Mouse (Mus musculus): ENCODE data around the gene Dcaf11.

Gene Dcaf11

DNA sequence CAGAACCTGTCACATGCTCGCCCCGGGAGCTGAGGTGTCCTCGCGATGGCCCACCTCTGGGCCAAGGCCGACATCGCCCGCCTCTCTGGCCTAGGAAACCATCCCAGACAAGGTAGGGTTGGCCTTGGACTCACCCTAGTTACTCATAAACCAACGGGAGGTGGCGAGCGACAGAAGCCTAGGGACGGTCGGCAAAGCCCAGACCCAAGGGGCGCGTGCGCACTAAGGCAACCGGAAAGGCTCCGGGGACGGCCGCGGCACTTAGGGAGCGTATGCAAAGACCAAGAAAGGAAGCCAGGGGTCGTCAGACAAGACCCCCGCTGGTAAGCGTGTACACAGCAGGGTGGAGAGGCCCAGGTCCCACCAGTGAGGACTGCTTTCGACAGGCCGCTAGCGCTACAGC, at the start of gene Dcaf11:
Gene Dcaf11 (plus strand): TSS at position 208 of the 403 bp plus-strand sequence.
- DNase-seq (ENCODE audit: low read depth) = peak; percentile 98

DNA sequence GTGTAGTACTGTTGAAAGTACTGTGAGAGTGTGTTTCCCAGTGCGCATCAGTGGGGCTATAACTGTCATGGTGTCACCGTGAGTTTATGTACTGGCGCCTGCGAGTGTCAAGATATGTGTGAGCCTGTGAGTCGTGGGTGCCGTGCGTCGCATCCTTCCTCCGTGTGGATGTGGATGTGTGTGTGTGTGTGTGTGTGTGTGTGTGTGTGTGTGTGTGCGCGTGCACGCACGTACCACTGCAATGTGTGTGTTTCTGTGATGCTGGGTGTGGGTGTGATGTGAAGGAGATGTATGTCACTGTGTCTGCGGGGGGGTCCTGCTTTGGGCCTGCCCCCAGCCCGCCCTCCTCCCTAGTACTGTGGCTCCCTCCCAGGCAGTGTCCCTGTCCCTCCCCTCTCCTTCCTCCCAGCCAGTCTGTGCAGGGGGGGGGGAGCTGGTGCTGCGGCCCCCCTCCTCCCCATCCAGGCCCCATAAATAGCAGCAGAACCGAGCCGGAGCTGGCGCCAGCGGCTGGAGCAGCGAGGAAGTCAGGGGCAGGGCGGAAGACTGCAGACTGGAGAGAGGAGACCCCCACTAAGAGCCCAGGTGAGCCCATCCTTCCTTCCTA, 49.6 kb upstream of the Dcaf11 start, which contains the start of gene Cpne6:
Gene Cpne6 (plus strand): TSS at position 321 of the 607 bp plus-strand sequence.
- DNase-seq (ENCODE audit: low read depth) = no peak

DNA sequence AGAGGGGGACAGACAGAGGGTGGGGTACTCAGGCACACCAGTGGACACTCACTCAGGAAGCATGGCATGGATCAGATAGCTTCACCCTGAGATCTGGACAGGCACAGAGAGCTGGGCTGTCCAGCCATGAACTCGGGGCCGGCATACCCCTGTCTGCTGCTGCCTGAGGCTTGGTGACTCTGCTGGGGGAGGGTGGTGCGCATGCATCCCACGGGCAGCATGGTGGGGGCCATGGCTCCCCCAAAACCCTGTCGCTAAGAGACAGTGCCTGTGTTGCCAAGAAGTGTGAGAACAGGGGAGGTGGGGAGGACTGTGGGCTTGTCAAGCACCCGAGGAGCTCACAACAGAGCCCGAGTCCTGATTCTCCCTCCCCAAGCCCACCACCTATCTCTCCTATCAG, 48.8 kb upstream of the Dcaf11 start:
- DNase-seq (ENCODE audit: low read depth) = no peak

DNA sequence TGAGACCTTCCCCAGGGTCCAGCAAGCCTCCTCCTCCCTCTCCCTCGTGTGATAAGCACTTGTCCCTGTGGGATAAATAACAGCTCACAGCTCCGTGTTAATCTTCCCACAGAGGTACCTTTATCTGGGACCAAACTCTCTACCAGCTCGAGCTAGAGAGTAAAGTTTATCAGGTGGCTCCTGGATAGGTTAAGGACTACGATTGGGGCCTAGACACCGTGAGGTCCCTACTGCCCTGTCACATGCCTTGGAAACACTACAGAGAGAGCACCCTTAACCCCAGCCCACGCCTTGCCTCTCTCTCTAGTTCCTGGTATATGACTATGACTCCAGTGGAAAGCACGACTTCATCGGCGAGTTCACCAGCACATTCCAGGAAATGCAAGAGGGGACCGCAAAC, 45.9 kb upstream of the Dcaf11 start:
- DNase-seq (ENCODE audit: low read depth) = no peak

DNA sequence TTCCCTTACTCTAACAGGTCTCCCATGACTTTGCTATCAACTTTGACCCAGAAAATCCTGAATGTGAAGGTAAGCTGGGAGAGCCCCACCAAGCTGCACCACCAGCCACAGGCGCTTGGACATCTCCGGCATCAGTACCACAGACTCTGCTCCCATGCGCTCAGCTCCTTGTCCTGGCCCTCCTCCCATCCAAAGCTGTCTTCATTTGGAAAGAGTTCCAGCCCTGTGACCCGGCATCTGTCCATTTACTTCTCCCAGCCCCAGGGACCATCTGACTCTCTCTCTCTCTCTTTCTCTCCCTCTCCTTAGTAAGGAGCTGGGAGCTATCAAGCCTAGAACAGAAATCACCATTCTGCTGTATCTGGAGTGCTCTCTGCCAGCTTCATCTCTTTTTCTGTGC, 44.0 kb upstream of the Dcaf11 start:
- DNase-seq (ENCODE audit: low read depth) = no peak

DNA sequence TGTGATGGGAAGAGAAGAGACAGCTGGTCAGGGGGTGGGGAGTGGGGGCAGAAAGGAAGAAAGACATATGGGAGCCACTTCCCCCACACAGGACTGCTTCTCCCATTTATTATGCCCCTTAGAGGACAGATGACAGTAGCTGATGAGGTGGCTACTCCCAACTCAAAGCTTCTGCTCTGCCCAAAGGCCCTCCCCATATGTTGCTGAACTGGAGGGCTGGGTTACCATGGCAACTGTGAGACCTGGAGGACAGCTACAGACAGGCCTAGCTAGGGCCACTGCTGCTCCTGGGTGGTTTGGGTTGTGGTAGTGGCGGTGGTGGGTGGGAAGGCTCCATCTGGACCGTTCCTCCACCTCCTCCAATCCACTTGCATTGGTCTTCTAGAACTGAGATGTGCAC, 40.9 kb upstream of the Dcaf11 start:
- no peak for DNase-seq (ENCODE audit: low read depth)

DNA sequence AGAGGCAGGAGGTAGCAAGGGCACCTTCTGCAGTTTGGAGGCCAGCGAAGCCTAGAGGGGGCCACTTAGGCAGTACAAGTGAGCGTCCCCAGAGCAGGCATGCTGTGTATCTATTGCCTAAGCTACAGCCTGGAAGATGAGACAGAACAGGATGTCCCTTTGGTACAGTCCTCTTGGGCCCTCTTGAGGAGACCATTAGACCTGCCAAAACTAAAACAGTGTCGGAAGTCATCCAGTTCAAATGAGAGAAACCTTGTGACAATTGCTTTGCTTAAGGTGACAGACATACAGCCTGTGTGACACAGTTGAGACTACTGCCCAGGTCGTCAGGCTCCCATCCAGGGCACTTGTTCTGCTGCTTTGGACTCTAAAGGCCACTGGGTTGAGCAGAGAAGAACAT, 40.2 kb upstream of the Dcaf11 start:
- no peak for DNase-seq (ENCODE audit: low read depth)

DNA sequence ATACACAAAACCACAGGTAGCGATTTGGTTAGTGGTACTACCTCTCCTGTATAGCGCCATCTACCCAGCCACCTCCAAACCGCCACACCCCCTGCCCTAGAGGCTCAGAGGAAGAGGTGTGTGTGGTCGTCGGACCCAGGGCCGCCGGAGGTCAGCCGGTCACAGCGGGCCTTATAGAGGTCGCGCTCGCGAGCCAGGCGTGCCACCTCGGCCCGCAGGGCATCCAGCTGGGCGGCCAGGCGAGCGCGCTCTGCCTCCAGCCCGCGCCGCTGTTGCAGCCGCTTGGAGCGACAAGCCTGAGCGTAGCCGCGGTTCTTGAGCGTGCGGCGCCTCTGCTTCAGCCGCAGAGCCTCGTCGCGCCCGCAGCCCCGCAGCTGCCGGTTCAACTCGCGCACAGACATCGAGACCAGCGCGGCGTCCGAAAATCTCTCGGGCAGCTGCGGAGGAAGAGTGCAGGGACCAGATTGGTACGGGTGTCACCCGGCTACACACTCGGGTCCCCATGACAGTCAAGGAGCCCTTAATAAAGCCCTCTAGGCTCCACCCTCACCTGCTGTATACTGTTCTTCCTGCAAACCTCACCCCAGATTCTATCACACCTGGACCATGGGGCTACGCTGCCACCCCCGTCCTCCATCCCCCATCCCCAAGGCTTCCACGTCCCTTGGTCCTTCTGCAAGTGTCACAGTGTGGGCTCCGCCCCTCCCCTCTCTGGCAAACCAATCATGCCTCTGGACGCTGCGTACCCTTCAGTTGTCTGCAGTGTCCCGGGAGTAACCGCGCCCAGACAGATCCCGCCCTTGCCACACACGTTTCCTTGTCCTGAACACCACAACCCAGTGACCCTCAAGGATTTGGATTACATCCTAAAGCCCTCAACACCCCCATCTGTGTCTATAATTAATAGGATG, 39.1 kb upstream of the Dcaf11 start:
- no peak for DNase-seq (ENCODE audit: low read depth)

DNA sequence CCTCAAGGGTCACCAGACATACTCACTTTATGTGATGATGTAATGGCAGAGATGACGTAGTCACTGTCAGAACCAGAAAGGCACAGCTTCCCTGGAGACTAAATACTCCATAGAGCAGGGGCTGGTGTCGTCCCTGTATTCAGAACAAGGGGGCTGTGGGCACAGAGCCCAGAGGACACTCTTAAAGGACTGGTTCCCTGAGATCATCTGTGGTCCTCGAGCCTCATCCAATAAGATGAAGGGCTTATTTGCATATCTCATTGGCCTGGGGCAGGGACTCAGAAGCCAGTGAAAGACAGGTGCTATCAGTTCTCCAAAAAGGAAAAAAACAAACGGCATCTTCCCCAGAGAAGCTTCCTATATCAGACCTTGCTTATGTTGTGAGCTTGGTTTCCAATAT, 35.7 kb upstream of the Dcaf11 start:
- DNase-seq (ENCODE audit: low read depth) = no peak

DNA sequence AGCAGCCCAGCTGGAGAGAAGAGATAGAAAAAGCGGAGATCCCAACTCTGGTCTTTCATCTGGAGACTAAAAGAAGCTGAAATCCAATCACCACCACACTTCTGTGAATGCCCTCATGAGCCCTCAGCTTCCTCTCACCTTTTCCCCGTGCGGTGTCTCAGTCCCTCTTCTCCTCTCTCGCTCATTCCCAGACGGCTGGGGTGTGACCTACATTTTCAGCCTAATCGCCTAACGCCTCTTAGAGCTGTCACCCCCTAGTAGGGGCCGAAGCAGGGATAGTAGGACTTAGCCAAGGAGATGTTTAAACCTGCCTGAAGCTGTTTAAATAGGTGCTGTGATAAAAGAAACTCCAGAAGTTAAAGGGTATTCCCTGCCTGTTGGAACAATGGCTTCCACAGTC, 35.0 kb upstream of the Dcaf11 start, which contains the start of gene Nrl:
Gene Nrl (minus strand): TSS at position 197 of the 400 bp plus-strand sequence.
- no peak for DNase-seq (ENCODE audit: low read depth)

DNA sequence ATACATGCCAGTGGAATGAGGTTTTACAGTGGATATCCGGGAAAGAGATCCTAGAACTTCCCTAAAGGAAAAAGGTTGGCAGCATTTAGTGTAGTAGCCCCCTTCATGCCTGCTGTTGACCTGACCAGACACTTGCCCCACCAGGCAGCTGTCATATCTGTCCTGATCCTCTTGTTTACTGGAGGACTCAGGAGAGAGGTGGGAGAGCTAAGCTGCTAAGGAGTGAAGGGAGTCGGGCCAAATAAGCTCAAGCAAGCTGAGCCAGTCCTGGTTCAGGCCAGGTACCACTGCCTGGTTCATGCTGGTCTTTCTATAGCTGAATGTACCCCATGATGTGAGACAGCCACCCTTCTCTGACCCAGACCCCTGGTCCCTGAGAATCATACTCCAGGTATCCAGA, 33.1 kb upstream of the Dcaf11 start:
- DNase-seq (ENCODE audit: low read depth) = no peak

DNA sequence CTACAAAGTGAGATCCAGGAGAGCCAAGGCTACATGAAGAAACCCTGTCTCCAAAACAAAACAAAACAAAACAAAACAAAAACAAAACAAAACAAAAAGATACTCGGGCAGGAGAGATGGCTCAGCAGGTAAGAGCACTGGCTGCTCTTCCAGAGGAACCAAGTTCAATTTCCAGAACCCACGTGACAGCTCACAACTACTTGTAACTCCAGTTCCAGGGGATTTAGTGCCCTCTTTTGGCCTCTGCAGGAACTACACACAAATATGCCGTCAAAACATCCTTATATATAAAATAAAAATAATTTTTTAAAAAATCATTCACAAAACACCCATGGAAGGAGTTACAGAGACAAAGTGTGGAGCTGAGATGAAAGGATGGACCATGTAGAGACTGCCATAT, 31.9 kb upstream of the Dcaf11 start:
- DNase-seq (ENCODE audit: low read depth) = peak; percentile 87

DNA sequence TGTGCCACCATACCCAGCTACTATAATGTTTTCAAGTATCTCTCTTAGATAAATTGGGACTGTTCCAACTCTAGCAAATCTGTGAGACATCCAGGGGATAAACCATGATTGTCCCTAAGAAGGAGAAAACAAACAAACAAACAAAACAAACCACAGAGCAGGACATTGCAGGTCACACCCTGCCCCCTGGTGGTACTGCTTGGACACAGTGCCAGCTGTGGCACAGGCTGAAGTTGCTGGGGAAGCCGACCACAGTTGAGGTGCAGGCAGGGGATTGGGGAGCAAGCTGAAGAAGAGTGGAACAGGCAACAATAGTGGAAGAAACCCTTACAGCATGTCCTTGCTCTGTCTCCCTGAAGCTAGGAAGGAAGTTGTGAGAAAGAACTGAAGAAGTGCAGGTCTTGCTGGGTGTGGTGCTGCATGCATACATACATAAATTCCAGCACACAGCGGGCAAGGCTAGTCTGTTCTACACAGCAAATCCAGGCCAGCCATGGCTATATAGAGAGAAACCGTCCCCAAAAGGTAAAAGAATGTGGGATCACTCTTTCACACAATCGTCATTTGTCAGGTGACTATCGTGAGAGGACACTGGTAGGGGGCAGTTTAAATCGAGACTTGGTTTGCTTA, 23.6 kb upstream of the Dcaf11 start:
- peak; percentile 44 for DNase-seq (ENCODE audit: low read depth)

DNA sequence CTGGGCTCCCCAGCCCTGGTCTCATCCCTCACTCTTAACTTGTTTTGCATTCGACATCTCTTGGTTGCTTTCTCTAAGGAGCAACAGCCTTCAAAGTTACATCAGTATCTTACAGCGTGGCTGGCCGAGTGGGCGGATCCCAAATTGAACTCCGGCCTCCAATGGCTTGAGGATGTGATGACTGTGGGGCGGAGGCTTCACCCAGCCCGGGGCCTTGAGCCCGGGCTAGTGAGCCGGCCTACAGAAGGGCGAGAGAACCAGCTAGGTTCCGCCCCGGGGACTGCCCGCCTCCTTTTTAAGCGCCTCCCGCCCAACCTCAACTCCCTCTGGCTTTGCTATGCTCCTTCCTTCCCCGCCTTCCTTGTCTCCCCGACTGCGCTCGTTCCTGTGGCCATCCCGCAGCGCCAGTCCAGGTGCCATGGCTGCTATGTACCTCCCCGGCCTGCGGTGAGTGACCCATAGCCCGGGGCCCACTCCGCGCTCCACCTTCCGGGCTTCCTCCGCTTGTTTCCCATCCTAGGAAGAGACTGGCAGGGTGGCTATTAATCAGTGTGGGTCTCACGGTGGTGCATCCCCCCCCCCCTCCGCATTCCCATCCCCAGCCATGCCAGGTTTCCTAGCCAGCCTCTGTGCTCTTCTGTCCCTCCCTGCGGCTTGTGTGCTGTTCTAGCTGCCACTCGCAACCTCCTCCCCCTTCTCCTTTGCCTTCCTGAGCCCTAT, 19.6 kb upstream of the Dcaf11 start, which contains the start of gene Pck2:
Gene Pck2 (plus strand): TSS at position 200 of the 720 bp plus-strand sequence.
- DNase-seq (ENCODE audit: low read depth) = peak; percentile 97

DNA sequence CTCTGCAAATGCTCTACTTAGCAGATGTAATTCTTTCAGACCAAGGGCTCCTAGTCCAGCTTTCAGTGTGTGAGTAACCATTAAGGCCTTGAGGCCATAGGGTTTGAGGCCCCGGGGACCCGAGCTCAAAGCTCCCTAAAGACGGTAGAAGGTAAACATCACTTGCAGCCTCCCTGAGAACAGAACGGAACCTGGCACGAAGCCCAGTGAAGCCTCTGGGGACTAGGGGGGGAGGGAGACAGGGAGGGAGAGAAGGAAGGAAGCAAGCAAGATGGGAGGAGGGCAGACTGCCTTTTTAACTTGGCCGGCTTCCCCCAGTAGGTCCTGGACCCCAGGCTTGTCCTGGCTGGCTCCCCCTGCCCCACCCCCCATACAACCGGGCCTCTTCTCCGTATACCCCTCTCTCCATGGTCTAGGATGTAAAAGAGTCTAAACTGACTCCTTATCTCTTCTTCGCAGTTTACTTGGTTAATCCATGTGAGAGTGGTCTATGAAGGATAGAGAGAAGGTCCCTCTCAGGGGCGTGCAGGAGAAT, 19.0 kb upstream of the Dcaf11 start:
- DNase-seq (ENCODE audit: low read depth) = peak; percentile 91

DNA sequence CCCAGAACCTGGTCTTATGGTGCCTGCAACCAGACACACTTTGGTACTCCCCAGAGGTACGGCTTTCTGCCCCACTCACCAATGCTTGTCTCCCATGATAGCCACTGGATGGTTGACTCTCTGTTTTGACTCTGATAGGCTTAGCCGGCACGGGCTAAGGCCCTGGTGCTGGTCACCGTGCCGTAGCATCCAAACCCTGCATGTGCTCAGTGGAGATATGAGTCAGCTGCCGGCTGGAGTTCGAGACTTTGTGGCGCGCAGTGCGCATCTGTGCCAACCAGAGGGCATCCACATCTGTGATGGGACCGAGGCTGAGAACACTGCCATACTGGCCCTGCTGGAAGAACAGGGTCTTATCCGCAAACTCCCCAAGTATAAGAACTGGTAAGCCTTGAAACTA, 17.5 kb upstream of the Dcaf11 start:
- DNase-seq (ENCODE audit: low read depth) = no peak

DNA sequence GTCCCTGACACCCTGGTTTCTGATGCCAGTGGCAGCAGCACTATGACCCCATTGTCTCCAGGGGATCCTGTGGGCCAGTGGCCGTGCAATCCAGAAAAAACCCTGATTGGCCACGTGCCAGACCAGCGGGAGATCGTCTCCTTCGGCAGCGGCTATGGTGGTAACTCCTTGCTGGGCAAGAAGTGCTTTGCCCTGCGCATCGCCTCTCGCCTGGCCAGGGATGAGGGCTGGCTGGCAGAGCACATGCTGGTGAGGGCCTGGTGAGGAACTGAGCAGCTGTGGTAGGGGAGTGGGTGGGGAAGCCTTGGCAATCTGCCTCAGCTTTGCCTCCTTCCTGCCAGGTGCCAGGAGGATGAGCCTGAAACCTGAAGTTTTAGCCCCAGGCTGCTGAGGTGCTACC, 15.5 kb upstream of the Dcaf11 start:
- no peak for DNase-seq (ENCODE audit: low read depth)

DNA sequence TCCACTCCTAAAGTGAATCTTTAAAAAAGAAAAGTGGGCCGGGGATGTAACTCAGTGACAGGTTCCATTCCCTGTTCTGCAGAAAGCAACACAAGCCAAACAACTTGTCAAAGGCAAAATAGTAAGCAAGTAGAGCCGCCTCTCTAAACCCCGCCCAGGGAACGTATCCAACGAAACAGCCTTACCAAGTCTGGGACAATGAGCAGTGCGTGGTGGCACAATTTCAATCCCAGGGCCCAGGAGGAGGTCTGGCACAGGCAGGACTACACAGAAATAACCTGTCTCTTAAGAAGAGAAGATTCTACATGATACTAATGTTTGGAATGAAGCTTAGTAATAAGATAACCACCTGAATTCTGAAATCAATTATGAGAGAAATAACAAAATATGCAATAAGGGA, 9.6 kb upstream of the Dcaf11 start:
- no peak for DNase-seq (ENCODE audit: low read depth)

DNA sequence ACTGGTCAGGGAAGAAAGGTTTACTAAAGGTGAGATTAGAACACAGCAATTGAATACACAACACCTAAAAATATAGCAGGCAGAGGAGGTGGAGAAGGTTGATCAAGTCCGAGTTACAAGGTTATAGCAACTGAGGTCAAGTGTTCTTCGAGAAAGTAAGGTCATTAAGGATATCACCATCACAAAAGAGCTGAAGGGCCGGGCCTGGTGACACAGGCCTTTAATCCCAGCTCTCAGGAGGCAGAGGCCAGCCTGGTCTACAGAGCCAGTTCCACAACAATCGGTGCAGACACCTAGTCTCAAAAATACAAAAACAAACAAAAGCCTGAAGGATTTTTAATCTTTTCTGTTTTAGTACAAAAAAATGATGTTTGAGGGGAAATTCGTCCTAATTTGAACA, 8.5 kb upstream of the Dcaf11 start:
- no peak for DNase-seq (ENCODE audit: low read depth)

DNA sequence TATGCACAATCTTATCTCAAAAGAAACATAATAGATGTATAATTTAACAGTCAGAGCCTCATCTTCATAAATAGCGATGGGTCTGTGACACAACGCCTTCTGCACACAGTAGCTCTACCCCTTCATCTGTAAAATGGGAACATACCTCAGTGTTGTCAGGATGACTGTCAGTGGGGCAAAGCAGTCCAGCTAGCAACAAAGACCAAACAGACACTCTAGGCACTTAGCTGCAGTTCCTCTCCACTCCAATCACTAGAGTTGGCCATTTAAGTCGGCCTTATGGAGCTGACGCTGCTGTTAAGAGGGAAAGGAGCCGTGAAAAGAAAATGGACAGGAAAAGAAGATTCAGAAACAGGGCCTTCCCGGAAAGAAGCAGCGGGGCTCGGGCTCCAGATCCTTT, 8.0 kb upstream of the Dcaf11 start:
- DNase-seq (ENCODE audit: low read depth) = no peak

DNA sequence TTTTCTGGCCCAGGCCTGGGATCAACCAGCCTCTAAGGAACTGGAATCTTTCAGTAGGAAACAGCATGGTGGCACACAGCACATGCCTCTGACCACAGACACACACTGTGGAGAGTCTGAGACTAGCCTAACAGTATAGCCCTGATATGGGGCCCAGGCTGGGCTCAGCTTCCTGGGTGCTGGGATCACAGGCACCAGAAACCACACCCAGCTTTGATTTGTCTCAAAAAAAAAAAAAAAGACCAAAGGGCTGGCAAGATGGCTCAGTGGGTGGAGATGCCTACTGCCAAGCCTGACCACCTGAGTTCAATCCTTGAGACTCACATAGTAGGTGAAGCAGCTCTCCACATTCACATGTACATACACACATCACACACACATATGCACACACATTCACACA, 5.2 kb upstream of the Dcaf11 start:
- no peak for DNase-seq (ENCODE audit: low read depth)

DNA sequence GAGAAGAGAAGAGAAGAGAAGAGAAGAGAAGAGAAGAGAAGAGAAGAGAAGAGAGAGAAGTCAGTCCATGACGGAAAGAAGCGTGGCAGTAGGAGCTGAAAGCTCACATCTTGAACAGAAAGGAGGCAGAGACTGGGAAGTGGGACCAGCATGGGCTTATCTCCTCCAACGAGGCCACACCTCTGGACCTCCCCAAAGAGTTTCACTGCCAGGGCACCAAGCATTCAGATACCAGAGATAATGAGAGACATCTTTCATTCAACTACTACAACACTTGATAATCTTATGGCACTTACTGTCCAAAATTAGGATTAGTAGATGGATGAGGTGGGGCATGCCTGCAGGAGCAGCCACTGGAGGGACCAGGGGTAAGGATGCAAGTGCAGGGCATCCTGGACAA, 4.0 kb upstream of the Dcaf11 start:
- no peak for DNase-seq (ENCODE audit: low read depth)

All from 416B (cell line).